Mouse (Mus musculus): ENCODE results near the gene Cts8. TPM values are rescaled to one million over a fixed set of nuclear protein-coding genes. Genes with fewer than 3 reads are reported as not detected.

Gene Cts8
- polyA plus RNA-seq (2015; fragmentation: Nextera tagmentation; extraction: Ambion mirVana) = not detected in 2 replicates

DNA sequence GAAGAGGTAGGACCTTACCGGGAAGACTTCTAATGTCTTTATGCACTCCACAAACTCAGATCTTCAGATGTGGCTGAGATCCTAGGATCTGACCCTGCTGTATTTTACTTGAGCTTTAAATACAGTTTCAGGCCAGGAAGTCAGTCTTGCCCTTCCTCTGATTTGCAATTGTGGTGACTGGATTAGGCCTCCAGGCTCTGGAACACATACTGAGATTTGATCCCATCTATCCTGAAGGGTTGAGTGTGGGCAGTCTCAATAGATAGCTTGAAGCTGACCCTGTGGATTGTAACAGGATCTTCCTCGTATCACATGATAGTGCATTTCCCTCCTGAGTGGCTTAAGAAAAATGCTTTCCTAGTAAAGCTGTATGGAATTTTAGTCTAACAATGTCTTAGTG lies at the start of gene Cts8:
Cts8 (minus strand) TSS at position 101 of the 400 bp plus-strand sequence.
- Histone ChIP-seq H3K9me3 (ENCODE audit: low read length) (no peaks in the 10 kb centered on the region), H3K4me1 (ENCODE audit: insufficient read depth, low read depth, low read length) (no peaks in the 10 kb centered on the region), H3K4me2 (replicated peaks; ENCODE audit: low read depth, low read length) (no peak within 1 kb of the TSS), H3K9ac (replicated peaks; ENCODE audit: low read depth) (no peak within 1 kb of the TSS), H3K27me3 (replicated peaks; ENCODE audit: insufficient read depth, low read length) (no peaks in the 10 kb centered on the region), H3K36me3 (ENCODE audit: insufficient read depth, low read length) (no peaks in the 10 kb centered on the region), H3K27ac (ENCODE audit: low read length) (no peak within 1 kb of the TSS), H3K4me3 (ENCODE audit: low read depth, low read length) (no peak within 1 kb of the TSS)
- 81% methylated on average over 2 of the region's 2 CpGs for WGBS
- DNase-seq (ENCODE audit: low spot score) (no peak), ATAC-seq (no peak)
- TF ChIP-seq CTCF (IDR thresholded peaks at IDR 0.05) (no peak), EP300 (IDR thresholded peaks at IDR 0.05) (no peak)

DNA sequence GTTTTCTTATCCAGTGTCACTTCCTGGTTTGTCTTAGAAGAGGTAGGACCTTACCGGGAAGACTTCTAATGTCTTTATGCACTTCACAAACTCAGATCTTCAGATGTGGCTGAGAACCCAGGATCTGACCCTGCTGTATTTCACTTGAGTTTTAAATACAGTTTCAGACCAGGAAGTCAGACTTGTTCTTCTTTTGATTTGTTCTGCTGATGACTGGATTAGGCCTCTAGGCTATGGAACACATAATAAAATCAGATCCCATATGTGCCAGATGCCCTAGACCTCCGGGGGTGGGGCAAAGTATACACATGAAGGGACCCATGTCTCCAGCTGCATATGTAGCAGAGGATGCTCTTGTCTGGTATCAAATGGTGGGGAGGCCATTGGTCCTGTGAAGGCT lies 33.6 kb upstream of the Cts8 start, which contains the start of gene Gm49398:
Gm49398 (minus strand) TSS at position 101 of the 400 bp plus-strand sequence.
- H3K9me3 ChIP-seq (ENCODE audit: low read length) = no peaks in the 10 kb centered on the region
- no peak for TF ChIP-seq CTCF (IDR thresholded peaks at IDR 0.05)
- TF ChIP-seq EP300 (IDR thresholded peaks at IDR 0.05) = no peak
- H3K27me3 ChIP-seq (replicated peaks; ENCODE audit: insufficient read depth, low read length) = no peaks in the 10 kb centered on the region
- no peak within 1 kb of the TSS for H3K9ac ChIP-seq (replicated peaks; ENCODE audit: low read depth)
- no peak for ATAC-seq
- 78% methylated on average over 2 of the region's 2 CpGs for WGBS
- no peak within 1 kb of the TSS for H3K27ac ChIP-seq (ENCODE audit: low read length)
- H3K4me1 ChIP-seq (ENCODE audit: insufficient read depth, low read depth, low read length) = no peaks in the 10 kb centered on the region
- no peaks in the 10 kb centered on the region for H3K36me3 ChIP-seq (ENCODE audit: insufficient read depth, low read length)
- DNase-seq (ENCODE audit: low spot score) = no peak
- H3K4me3 ChIP-seq (ENCODE audit: low read depth, low read length) = no peak within 1 kb of the TSS
- no peak within 1 kb of the TSS for H3K4me2 ChIP-seq (replicated peaks; ENCODE audit: low read depth, low read length)

DNA sequence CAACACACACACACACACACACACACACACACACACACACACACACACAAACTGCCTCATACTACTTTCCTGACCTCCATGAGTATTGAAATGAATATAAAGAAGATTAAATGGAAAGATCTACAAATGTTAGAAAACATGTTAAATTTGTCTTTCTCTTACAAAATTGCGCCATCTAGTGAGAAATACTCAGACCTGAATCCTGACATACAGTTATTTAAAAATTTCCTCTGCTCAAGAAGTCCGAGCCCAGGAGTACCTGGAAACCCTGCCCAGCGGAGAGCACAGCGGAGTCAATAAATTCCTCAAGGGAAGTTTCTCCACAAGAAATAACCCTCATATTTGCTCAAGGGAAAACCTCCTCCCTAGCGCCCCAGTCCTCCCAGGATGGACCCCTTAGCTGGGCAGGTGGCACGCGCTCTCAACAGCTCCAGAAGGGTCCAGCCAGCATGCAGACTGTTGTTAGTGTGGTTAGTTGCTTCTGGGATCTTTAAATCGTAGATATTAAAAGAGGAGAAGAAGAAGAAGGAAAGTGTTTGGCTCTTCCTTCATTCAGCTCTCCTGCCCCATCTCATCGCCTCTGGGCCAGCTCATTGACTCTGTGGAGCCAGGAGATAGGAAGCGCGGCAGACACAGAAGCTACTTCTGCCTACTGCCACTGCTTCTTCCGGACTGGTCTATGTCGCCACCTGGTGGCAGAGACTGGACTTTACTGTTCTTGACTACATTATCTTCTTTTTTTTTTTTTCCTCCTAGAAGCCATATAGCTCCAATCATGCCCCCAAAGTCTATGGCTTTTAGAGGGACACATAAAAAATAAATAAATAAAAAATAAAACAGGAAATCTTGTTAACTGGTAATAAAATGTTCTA lies 13.8 kb downstream of the Cts8 start:
- H3K4me1 ChIP-seq (ENCODE audit: insufficient read depth, low read depth, low read length) = no peaks in the 10 kb centered on the region
- no peaks in the 10 kb centered on the region for H3K36me3 ChIP-seq (ENCODE audit: insufficient read depth, low read length)
- no peak overlapping the region for H3K4me2 ChIP-seq (replicated peaks; ENCODE audit: low read depth, low read length)
- no peak overlapping the region for H3K27ac ChIP-seq (ENCODE audit: low read length)
- ATAC-seq (no peak), DNase-seq (ENCODE audit: low spot score) (peak; percentile 44)
- no peaks in the 10 kb centered on the region for H3K9me3 ChIP-seq (ENCODE audit: low read length)
- TF ChIP-seq EP300 (IDR thresholded peaks at IDR 0.05) = no peak
- peak; percentile 72 for TF ChIP-seq CTCF (IDR thresholded peaks at IDR 0.05)
- H3K9ac ChIP-seq (replicated peaks; ENCODE audit: low read depth) = no peak overlapping the region
- 57% methylated on average over 13 of the region's 13 CpGs for WGBS
- H3K27me3 ChIP-seq (replicated peaks; ENCODE audit: insufficient read depth, low read length) = no peaks in the 10 kb centered on the region
- no peak overlapping the region for H3K4me3 ChIP-seq (ENCODE audit: low read depth, low read length)

DNA sequence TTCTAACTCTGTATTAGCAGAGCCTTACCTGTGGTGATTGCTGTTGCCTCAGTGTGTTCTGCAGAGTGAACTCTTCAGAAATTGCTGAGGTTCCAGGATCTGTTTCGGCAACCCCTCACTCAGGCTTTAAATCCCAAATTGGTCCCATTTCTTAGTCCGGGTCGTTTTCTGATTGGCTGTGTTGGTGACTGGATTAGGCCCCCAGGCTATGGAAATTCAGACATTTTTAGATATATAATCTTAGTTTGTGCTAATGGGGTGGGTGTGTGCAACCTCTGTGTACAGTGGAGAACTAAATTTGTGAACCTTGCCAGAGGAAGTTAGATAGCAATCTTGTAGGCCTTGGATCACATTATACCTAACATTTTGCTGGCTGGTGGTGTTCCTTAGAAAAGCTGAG lies 51.8 kb downstream of the Cts8 start, which contains the start of gene Cts6:
Cts6 (minus strand) TSS at position 101 of the 400 bp plus-strand sequence.
- H3K4me1 ChIP-seq (ENCODE audit: insufficient read depth, low read depth, low read length) = no peaks in the 10 kb centered on the region
- ATAC-seq = no peak
- 80% methylated on average over 3 of the region's 3 CpGs for WGBS
- H3K9me3 ChIP-seq (ENCODE audit: low read length) = no peaks in the 10 kb centered on the region
- no peak within 1 kb of the TSS for H3K4me2 ChIP-seq (replicated peaks; ENCODE audit: low read depth, low read length)
- H3K9ac ChIP-seq (replicated peaks; ENCODE audit: low read depth) = no peak within 1 kb of the TSS
- no peak for DNase-seq (ENCODE audit: low spot score)
- H3K36me3 ChIP-seq (ENCODE audit: insufficient read depth, low read length) = no peaks in the 10 kb centered on the region
- H3K4me3 ChIP-seq (ENCODE audit: low read depth, low read length) = no peak within 1 kb of the TSS
- TF ChIP-seq CTCF (IDR thresholded peaks at IDR 0.05) = no peak
- no peak for TF ChIP-seq EP300 (IDR thresholded peaks at IDR 0.05)
- no peaks in the 10 kb centered on the region for H3K27me3 ChIP-seq (replicated peaks; ENCODE audit: insufficient read depth, low read length)
- H3K27ac ChIP-seq (ENCODE audit: low read length) = no peak within 1 kb of the TSS

Other genes starting within 250 kb of the Cts8 start
- gene Ctsj, start 249.4 kb downstream of the Cts8 start, polyA plus RNA-seq (2015; fragmentation: Nextera tagmentation; extraction: Ambion mirVana) = not detected in 2 replicates
- gene Ctsq, start 214.7 kb downstream of the Cts8 start, polyA plus RNA-seq (2015; fragmentation: Nextera tagmentation; extraction: Ambion mirVana) = not detected in 2 replicates
- gene Ctsr, start 91.1 kb downstream of the Cts8 start, polyA plus RNA-seq (2015; fragmentation: Nextera tagmentation; extraction: Ambion mirVana) = not detected in 2 replicates
- not detected in 2 replicates for gene Cts6, start 51.9 kb downstream of the Cts8 start, polyA plus RNA-seq (2015; fragmentation: Nextera tagmentation; extraction: Ambion mirVana)
- gene Gm49398, start 33.5 kb upstream of the Cts8 start, polyA plus RNA-seq (2015; fragmentation: Nextera tagmentation; extraction: Ambion mirVana) = not detected in 2 replicates
- gene Cts7, start 102.8 kb upstream of the Cts8 start, polyA plus RNA-seq (2015; fragmentation: Nextera tagmentation; extraction: Ambion mirVana) = not detected in 2 replicates

Measured in lung, postnatal 0 days (tissue).